Comparison of ENCODE assay signal across 8 mouse cellular contexts in genomic region chr5:41006692-41007091, GRCm38 (mm10).
DNase-seq lines count a peak whose midpoint lies in the region; ATAC-seq and TF ChIP-seq lines count a peak whose summit lies in the region.

No protein-coding gene starts in this region.

- no peaks in the 10 kb centered on the region for H3K4me1 ChIP-seq in midbrain, postnatal 0 days (ENCODE audit: insufficient read depth, low read length)
- H3K4me1 ChIP-seq in midbrain, embryonic 15.5 days = no peaks in the 10 kb centered on the region

- TF ChIP-seq CTCF in midbrain, postnatal 0 days (IDR thresholded peaks at IDR 0.05) = peak; percentile 70
- peak; percentile 77 for TF ChIP-seq CTCF in layer of hippocampus, adult 2 months (conservative IDR thresholded peaks at IDR 0.05)

- no peaks in the 10 kb centered on the region for H3K36me3 ChIP-seq in midbrain, postnatal 0 days (ENCODE audit: insufficient read depth, low read length)
- no peaks in the 10 kb centered on the region for H3K36me3 ChIP-seq in midbrain, embryonic 15.5 days (replicated peaks)

- DNase-seq in frontal cortex, postnatal 10 days (ENCODE audit: low spot score in 2 of 2) = no peak
- DNase-seq in midbrain, postnatal 0 days (ENCODE audit: low spot score) = peak; percentile 32
- DNase-seq in cerebellum, postnatal 36 days = peak; percentile 5 to 6
- DNase-seq in layer of hippocampus, adult 2 months (ENCODE audit: low spot score in 2 of 2) = peak in 1 of 2 experiments; percentile 24
- no peak for DNase-seq in T-cell, adult 2 months (ENCODE audit: low spot score)
- no peak for DNase-seq in yolk sac, embryonic 10.5 days (ENCODE audit: low spot score)

- no peak overlapping the region for H3K27ac ChIP-seq in midbrain, postnatal 0 days (ENCODE audit: low read depth, low read length)
- no peak overlapping the region for H3K27ac ChIP-seq in midbrain, embryonic 15.5 days
- H3K27ac ChIP-seq in layer of hippocampus, adult 2 months = no peak overlapping the region

- H3K4me3 ChIP-seq in midbrain, postnatal 0 days (ENCODE audit: low read depth, low read length) = no peak overlapping the region
- no peak overlapping the region for H3K4me3 ChIP-seq in midbrain, embryonic 15.5 days
- no peak overlapping the region for H3K4me3 ChIP-seq in layer of hippocampus, adult 2 months

- no peak overlapping the region for H3K9ac ChIP-seq in midbrain, postnatal 0 days (replicated peaks; ENCODE audit: low read length, poor library complexity, severe bottlenecking)
- no peak overlapping the region for H3K9ac ChIP-seq in midbrain, embryonic 15.5 days

- H3K9me3 ChIP-seq in midbrain, postnatal 0 days (ENCODE audit: low read length) = no peaks in the 10 kb centered on the region
- no peaks in the 10 kb centered on the region for H3K9me3 ChIP-seq in midbrain, embryonic 15.5 days

- ATAC-seq in frontal cortex, adult (ENCODE audit: low TSS enrichment) = peak; percentile 78
- no peak for ATAC-seq in midbrain, postnatal 0 days (ENCODE audit: low FRiP score)
- ATAC-seq in midbrain, embryonic 15.5 days (replicated peaks) = no peak

- WGBS in midbrain, postnatal 0 days = 72% methylated on average over 3 of the region's 3 CpGs
- WGBS in midbrain, embryonic 15.5 days = 61% methylated on average over 3 of the region's 3 CpGs

- H3K4me2 ChIP-seq in midbrain, postnatal 0 days (ENCODE audit: low read depth, low read length, poor library complexity, severe bottlenecking) = no peak overlapping the region
- no peak overlapping the region for H3K4me2 ChIP-seq in midbrain, embryonic 15.5 days

- H3K27me3 ChIP-seq in midbrain, postnatal 0 days (ENCODE audit: insufficient read depth, low read length) = no peaks in the 10 kb centered on the region
- H3K27me3 ChIP-seq in midbrain, embryonic 15.5 days (replicated peaks) = no peaks in the 10 kb centered on the region

Comparison
In these comparisons a context has a peak if more than half of its experiments do, and no peak if none do; other contexts are left out.
1. DNase-seq: peak in midbrain, postnatal 0 days (single experiment) and cerebellum, postnatal 36 days (2 of 2); none in frontal cortex, postnatal 10 days (0 of 2), T-cell, adult 2 months (single experiment) and yolk sac, embryonic 10.5 days (single experiment).